Mouse (Mus musculus): ENCODE data around the gene Dhrs3.

Dhrs3 gene

GRCm38 (mm10) chr4:144892133-144892936 lies at the start of gene Dhrs3:
Gene Dhrs3 (plus strand): TSS chr4:144892827.
- peak; percentile 91 to 92 for DNase-seq (ENCODE audit: low spot score in 2 of 2)

- no peak for DNase-seq (ENCODE audit: low spot score in 2 of 2)
These were observed 30.7 kb upstream of the Dhrs3 start for GRCm38 (mm10) chr4:144861756-144862505.

GRCm38 (mm10) chr4:144867926-144868325 lies 24.7 kb upstream of the Dhrs3 start:
- DNase-seq (ENCODE audit: low spot score in 2 of 2) = no peak

- no peak for DNase-seq (ENCODE audit: low spot score in 2 of 2)
These were observed 24.0 kb upstream of the Dhrs3 start for GRCm38 (mm10) chr4:144868584-144868983.

GRCm38 (mm10) chr4:144872905-144873304 lies 19.7 kb upstream of the Dhrs3 start:
- DNase-seq (ENCODE audit: low spot score in 2 of 2) = no peak

- peak in 1 of 2 experiments; percentile 54 for DNase-seq (ENCODE audit: low spot score in 2 of 2)
These were observed 17.0 kb upstream of the Dhrs3 start for GRCm38 (mm10) chr4:144875576-144876093.

GRCm38 (mm10) chr4:144879549-144879948 lies 13.1 kb upstream of the Dhrs3 start:
- no peak for DNase-seq (ENCODE audit: low spot score in 2 of 2)

- DNase-seq (ENCODE audit: low spot score in 2 of 2) = no peak
These were observed 11.3 kb upstream of the Dhrs3 start for GRCm38 (mm10) chr4:144881376-144881775.

GRCm38 (mm10) chr4:144882881-144883331 lies 9.7 kb upstream of the Dhrs3 start:
- no peak for DNase-seq (ENCODE audit: low spot score in 2 of 2)

GRCm38 (mm10) chr4:144886460-144886859 lies 6.2 kb upstream of the Dhrs3 start:
- no peak for DNase-seq (ENCODE audit: low spot score in 2 of 2)

- DNase-seq (ENCODE audit: low spot score in 2 of 2) = no peak
These were observed 3.9 kb upstream of the Dhrs3 start for GRCm38 (mm10) chr4:144888750-144889149.

- DNase-seq (ENCODE audit: low spot score in 2 of 2) = no peak
These were observed 2.9 kb upstream of the Dhrs3 start for GRCm38 (mm10) chr4:144889505-144890301.

GRCm38 (mm10) chr4:144890690-144891120 lies 1.9 kb upstream of the Dhrs3 start:
- DNase-seq (ENCODE audit: low spot score in 2 of 2) = peak; percentile 67 to 73

- DNase-seq (ENCODE audit: low spot score in 2 of 2) = peak; percentile 71 to 78
These were observed 1.4 kb upstream of the Dhrs3 start for GRCm38 (mm10) chr4:144891121-144891711.

GRCm38 (mm10) chr4:144891743-144892132 lies 889 bp upstream of the Dhrs3 start:
- no peak for DNase-seq (ENCODE audit: low spot score in 2 of 2)

GRCm38 (mm10) chr4:144892937-144893272 lies 278 bp downstream of the Dhrs3 start:
- DNase-seq (ENCODE audit: low spot score in 2 of 2) = no peak

- peak; percentile 63 to 77 for DNase-seq (ENCODE audit: low spot score in 2 of 2)
These were observed 1.2 kb downstream of the Dhrs3 start for GRCm38 (mm10) chr4:144893561-144894486.

- peak in 1 of 2 experiments; percentile 56 for DNase-seq (ENCODE audit: low spot score in 2 of 2)
These were observed 2.0 kb downstream of the Dhrs3 start for GRCm38 (mm10) chr4:144894487-144895210.

- DNase-seq (ENCODE audit: low spot score in 2 of 2) = no peak
These were observed 2.6 kb downstream of the Dhrs3 start for GRCm38 (mm10) chr4:144895211-144895590.

- peak; percentile 67 to 78 for DNase-seq (ENCODE audit: low spot score in 2 of 2)
These were observed 3.7 kb downstream of the Dhrs3 start for GRCm38 (mm10) chr4:144896321-144896720.
